Mouse (Mus musculus): ENCODE measurements around the gene Gm20604. TPM values are rescaled to one million over a fixed set of nuclear protein-coding genes. Genes with fewer than 3 reads are reported as not detected.

Gene Gm20604
- polyA plus RNA-seq, 1 experiment from 2014 or later: 18.1 TPM

DNA sequence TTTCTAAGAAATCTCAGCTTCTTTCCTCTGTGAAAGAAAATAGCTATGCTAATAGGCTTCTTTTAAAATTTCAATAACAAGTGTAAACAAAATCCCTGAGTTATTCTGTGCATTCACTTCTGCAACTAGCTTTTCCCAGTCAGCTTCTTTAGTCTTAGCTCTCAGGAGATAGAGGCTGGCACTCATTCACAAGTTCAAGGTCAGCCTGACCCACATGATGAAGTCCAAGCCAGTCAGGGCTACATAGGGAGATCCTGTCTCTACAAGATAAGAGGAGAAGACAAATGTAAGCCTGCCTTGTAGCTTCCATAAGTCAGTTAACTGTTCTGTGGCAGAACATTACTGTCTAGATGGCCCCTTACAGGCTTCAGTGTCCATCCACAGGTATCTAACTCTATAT lies 5.2 kb upstream of the Gm20604 start:
- peaks cover 55% of the 10 kb centered on the region for H3K36me3 ChIP-seq
- peaks cover 19% of the 10 kb centered on the region for H3K4me1 ChIP-seq
- no peaks in the 10 kb centered on the region for H3K27me3 ChIP-seq (replicated peaks)
- no peak overlapping the region for H3K27ac ChIP-seq (replicated peaks)
- H3K4me3 ChIP-seq: no peak overlapping the region
- peak overlapping the region; percentile 28; the same call in 1 of the 2 replicates for H3K9ac ChIP-seq
- H3K4me2 ChIP-seq: no peak overlapping the region
- H3K9me3 ChIP-seq: no peaks in the 10 kb centered on the region
- ATAC-seq (ENCODE audit: extremely low read depth, insufficient number of reproducible peaks, low FRiP score, low TSS enrichment): no peak

DNA sequence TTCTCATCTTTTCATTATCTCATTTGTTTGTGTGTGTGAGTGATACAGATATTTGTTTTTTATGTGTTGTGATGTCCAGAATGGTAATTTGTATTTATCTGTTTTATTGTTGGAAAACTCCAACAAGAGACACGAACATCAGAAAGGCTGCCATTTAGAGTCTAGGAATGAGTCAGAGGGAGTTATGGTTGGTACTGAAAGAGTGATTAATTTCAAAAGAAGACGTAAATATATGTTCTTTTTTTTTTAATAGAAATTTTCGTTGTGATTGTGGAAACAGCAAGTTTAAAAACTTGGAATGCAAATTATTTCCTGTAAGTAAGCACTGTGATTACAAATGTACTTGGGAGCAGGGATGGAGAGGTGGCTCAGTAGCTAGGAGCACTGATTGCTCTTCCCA lies 3.2 kb upstream of the Gm20604 start:
- H3K4me2 ChIP-seq: no peak overlapping the region
- H3K9ac ChIP-seq: no peak overlapping the region
- no peak overlapping the region for H3K4me3 ChIP-seq
- no peak overlapping the region for H3K27ac ChIP-seq (replicated peaks)
- H3K4me1 ChIP-seq: peaks cover 24% of the 10 kb centered on the region
- ATAC-seq (ENCODE audit: extremely low read depth, insufficient number of reproducible peaks, low FRiP score, low TSS enrichment): no peak
- H3K9me3 ChIP-seq: no peaks in the 10 kb centered on the region
- peaks cover 36% of the 10 kb centered on the region for H3K36me3 ChIP-seq
- 89% methylated on average over 3 of the region's 3 CpGs for WGBS
- H3K27me3 ChIP-seq (replicated peaks): no peaks in the 10 kb centered on the region

- Histone ChIP-seq H3K27ac (replicated peaks) (peak overlapping the region; percentile 83), H3K9ac (peak overlapping the region; percentile 95), H3K4me2 (peak overlapping the region; percentile 96), H3K9me3 (no peaks in the 10 kb centered on the region), H3K27me3 (replicated peaks) (no peaks in the 10 kb centered on the region), H3K4me1 (peaks cover 43% of the 10 kb centered on the region), H3K4me3 (peak overlapping the region; percentile 80), H3K36me3 (peaks cover 22% of the 10 kb centered on the region)
- ATAC-seq (ENCODE audit: extremely low read depth, insufficient number of reproducible peaks, low FRiP score, low TSS enrichment): no peak
- WGBS: 4% methylated on average over 5 of the region's 5 CpGs
These were observed 464 bp upstream of the Gm20604 start for GRCm38 (mm10) chr12:102758936-102759335.

GRCm38 (mm10) chr12:102757689-102758402 lies 626 bp downstream of the Gm20604 start, which contains the start of the genes Gm28051, Gon7 and Ubr7:
Gm28051 (minus strand) TSS chr12:102757765.
Gon7 (minus strand) TSS chr12:102757803.
Ubr7 (plus strand) TSS chr12:102757967.
- peak within 1 kb of the TSS; percentile 92 for H3K27ac ChIP-seq (replicated peaks)
- H3K9ac ChIP-seq: peak within 1 kb of the TSS; percentile 95
- under 1% methylated on average over 73 of the region's 73 CpGs for WGBS
- peak; percentile 94 for ATAC-seq (ENCODE audit: extremely low read depth, insufficient number of reproducible peaks, low FRiP score, low TSS enrichment)
- no peaks in the 10 kb centered on the region for H3K27me3 ChIP-seq (replicated peaks)
- peak within 1 kb of the TSS; percentile 96 for H3K4me2 ChIP-seq
- peaks cover 17% of the 10 kb centered on the region for H3K36me3 ChIP-seq
- H3K9me3 ChIP-seq: no peaks in the 10 kb centered on the region
- peak within 1 kb of the TSS; percentile 80 for H3K4me3 ChIP-seq
- peaks cover 40% of the 10 kb centered on the region for H3K4me1 ChIP-seq

DNA sequence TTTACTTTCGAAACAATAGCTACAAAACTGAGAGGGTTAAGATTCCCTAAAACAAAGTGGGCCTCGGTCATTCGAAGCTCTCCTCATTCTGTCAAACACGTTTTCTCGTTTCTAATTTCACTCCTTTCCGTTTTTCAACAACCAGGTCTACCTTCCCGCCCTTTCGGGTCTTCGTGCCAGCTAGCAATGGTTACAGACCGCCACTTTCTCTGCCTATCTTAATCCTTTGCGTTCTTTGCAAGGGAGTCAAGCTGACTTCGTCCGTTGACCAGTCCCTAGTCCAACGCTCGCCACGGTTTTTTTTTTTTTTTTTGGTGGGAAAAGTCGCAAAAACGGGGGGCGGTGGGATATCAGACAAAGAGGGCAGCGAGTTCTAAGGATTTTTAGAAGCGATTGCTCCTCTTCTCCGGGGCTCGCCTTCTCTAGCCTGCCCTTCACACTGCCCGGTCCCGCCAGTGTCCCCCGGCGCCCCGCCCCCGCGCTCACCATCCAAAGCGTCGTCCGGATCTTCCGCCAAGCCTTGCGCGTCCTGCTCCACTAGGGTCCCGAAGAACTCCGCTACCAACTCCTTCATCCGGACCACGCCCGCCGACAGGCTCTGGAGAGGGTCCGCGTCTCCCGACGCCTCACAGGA lies 1.3 kb downstream of the Gm20604 start:
- Histone ChIP-seq H3K4me2 (peak overlapping the region; percentile 96), H3K9me3 (no peaks in the 10 kb centered on the region), H3K4me3 (peak overlapping the region; percentile 80), H3K4me1 (peaks cover 40% of the 10 kb centered on the region), H3K9ac (peak overlapping the region; percentile 95), H3K27ac (replicated peaks) (peak overlapping the region; percentile 92), H3K27me3 (replicated peaks) (no peaks in the 10 kb centered on the region), H3K36me3 (peaks cover 15% of the 10 kb centered on the region)
- under 1% methylated on average over 46 of the region's 46 CpGs for WGBS
- ATAC-seq (ENCODE audit: extremely low read depth, insufficient number of reproducible peaks, low FRiP score, low TSS enrichment): peak; percentile 76

DNA sequence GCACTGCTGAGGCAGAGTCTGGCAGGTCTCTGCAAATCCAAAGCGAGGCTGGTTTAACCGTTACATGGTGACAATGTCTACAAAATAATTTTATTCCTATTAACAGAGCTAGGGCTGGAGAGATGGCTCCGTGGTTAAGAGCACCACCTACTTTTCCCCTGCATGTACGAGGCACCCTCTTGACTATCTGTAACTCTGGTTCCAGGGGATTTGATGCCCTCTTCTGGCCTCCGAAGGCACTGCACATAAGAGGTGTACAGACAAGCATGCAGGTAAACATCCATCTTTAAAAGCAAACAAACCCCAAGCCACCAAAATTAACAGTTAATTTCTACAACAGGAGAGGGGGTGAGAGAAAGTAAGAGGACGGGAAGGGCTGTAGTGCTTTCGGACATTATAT lies 2.2 kb downstream of the Gm20604 start:
- Histone ChIP-seq H3K9ac (peak overlapping the region; percentile 95), H3K4me1 (peaks cover 40% of the 10 kb centered on the region), H3K4me2 (peak overlapping the region; percentile 96), H3K36me3 (peaks cover 14% of the 10 kb centered on the region; the same call in 1 of the 2 replicates), H3K4me3 (peak overlapping the region; percentile 80), H3K27me3 (replicated peaks) (no peaks in the 10 kb centered on the region), H3K9me3 (no peaks in the 10 kb centered on the region), H3K27ac (replicated peaks) (no peak overlapping the region)
- 77% methylated on average over 7 of the region's 7 CpGs for WGBS
- no peak for ATAC-seq (ENCODE audit: extremely low read depth, insufficient number of reproducible peaks, low FRiP score, low TSS enrichment)

DNA sequence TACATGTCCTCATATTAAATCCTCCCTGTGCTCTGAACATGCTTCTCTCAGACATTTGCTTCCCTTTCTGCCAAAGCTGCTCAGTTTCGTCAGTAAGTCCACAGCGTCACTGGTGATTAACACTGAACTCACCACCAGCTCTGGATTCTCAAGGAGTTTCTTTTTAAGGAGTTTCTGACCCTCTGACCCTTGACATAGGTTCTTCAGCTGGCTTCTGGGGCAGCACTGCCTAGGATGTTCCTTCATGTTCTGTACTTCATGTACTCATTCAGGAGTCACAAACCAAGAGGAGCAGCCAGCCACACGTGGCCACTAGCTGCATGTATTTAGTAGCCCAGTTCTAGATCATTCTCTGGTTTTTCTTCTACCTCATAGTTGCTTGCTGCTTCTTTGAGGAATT lies 10.2 kb downstream of the Gm20604 start:
- H3K4me3 ChIP-seq: no peak overlapping the region
- H3K9me3 ChIP-seq: no peaks in the 10 kb centered on the region
- 79% methylated on average over 3 of the region's 3 CpGs for WGBS

DNA sequence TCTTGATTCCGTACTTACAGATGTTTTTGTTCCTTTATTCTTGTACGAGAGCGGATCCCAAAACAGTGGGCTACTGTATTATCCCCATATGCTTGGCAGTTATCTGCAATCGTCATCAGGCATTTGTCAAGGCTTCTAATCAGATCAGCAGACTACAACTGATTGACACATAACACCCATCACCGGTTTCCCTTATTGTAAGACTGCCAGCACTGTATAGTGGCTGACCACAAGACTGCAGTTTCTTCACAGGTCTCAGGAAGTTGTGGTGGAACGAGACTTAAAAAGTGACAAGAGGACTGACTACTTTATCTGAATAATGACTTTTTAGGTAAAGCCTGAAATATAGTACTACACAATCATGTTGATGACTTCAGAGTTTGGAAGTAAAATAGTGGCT lies 13.6 kb downstream of the Gm20604 start:
- ATAC-seq (ENCODE audit: extremely low read depth, insufficient number of reproducible peaks, low FRiP score, low TSS enrichment): no peak
- H3K27ac ChIP-seq (replicated peaks): peak overlapping the region; percentile 93; the same call in 1 of the 2 replicates
- peaks cover 26% of the 10 kb centered on the region for H3K4me1 ChIP-seq
- peak overlapping the region; percentile 92 for H3K4me2 ChIP-seq
- peak overlapping the region; percentile 71 for H3K4me3 ChIP-seq
- no peaks in the 10 kb centered on the region for H3K9me3 ChIP-seq
- WGBS: 46% methylated on average over 6 of the region's 6 CpGs
- H3K9ac ChIP-seq: peak overlapping the region; percentile 88
- H3K27me3 ChIP-seq (replicated peaks): no peaks in the 10 kb centered on the region
- peaks cover 29% of the 10 kb centered on the region for H3K36me3 ChIP-seq

More for the DNA sequence above, 10.2 kb downstream of the Gm20604 start:
- H3K4me1 ChIP-seq: peaks cover 14% of the 10 kb centered on the region
- no peaks in the 10 kb centered on the region for H3K27me3 ChIP-seq (replicated peaks)
- H3K4me2 ChIP-seq: no peak overlapping the region
- H3K36me3 ChIP-seq: peaks cover 30% of the 10 kb centered on the region
- ATAC-seq (ENCODE audit: extremely low read depth, insufficient number of reproducible peaks, low FRiP score, low TSS enrichment): no peak
- H3K27ac ChIP-seq (replicated peaks): no peak overlapping the region
- no peak overlapping the region for H3K9ac ChIP-seq

- Histone ChIP-seq H3K36me3 (peaks cover 24% of the 10 kb centered on the region), H3K9ac (peak within 1 kb of the TSS; percentile 88), H3K27ac (replicated peaks) (peak within 1 kb of the TSS; percentile 93), H3K4me2 (peak within 1 kb of the TSS; percentile 92), H3K4me3 (peak within 1 kb of the TSS; percentile 71), H3K27me3 (replicated peaks) (no peaks in the 10 kb centered on the region), H3K9me3 (no peaks in the 10 kb centered on the region), H3K4me1 (peaks cover 30% of the 10 kb centered on the region)
- under 1% methylated on average over 62 of the region's 63 CpGs for WGBS
- ATAC-seq (ENCODE audit: extremely low read depth, insufficient number of reproducible peaks, low FRiP score, low TSS enrichment): peak; percentile 95
These were observed 14.6 kb downstream of the Gm20604 start, which contains the start of the genes Moap1 and Tmem251 for GRCm38 (mm10) chr12:102743589-102744574. Moap1 (minus strand) TSS chr12:102743661. Tmem251 (plus strand) TSS chr12:102743762.

DNA sequence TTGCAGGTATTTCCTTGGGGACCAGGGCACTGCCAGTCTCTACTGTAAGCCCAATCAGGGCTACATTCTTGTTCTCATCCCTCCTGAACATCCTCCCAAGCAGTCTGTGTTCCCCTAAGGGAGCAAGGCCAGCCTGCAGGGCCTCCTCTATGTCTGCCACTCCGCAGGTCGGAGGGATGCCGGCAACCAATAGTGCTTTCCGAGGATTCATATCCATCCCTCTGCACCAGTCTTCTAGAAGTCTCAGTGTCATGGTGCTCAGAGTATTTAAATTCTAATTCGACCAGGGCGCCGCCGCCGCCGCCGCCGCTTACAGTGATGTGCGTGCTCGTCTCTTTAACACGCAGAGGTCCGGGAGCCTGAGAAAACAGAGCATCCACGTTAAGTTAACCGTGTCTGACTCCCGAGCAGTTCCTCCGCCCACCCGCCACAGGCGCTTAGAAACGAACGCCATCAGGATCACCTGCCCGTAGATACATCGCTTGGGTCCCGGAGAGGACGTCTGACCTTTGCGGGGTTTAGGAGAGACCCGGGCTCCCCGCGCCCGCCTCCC lies 15.4 kb downstream of the Gm20604 start:
- ATAC-seq (ENCODE audit: extremely low read depth, insufficient number of reproducible peaks, low FRiP score, low TSS enrichment): no peak
- no peaks in the 10 kb centered on the region for H3K9me3 ChIP-seq
- H3K4me1 ChIP-seq: peaks cover 30% of the 10 kb centered on the region
- WGBS: under 1% methylated on average over 33 of the region's 33 CpGs
- peak overlapping the region; percentile 88 for H3K9ac ChIP-seq
- peaks cover 16% of the 10 kb centered on the region; the same call in 1 of the 2 replicates for H3K36me3 ChIP-seq
- peak overlapping the region; percentile 92 for H3K4me2 ChIP-seq
- H3K4me3 ChIP-seq: peak overlapping the region; percentile 71
- no peaks in the 10 kb centered on the region for H3K27me3 ChIP-seq (replicated peaks)
- H3K27ac ChIP-seq (replicated peaks): peak overlapping the region; percentile 93

Measured in heart, embryonic 13.5 days (tissue).